Mouse (Mus musculus) embryonic facial prominence, embryonic 13.5 days (tissue): Measurements from ENCODE around the gene Zpld1. TPM values are rescaled to one million over a fixed set of nuclear protein-coding genes. Genes with fewer than 3 reads are reported as not detected.

Source experiments
- ATAC-seq: fragments of 200-750 bp; cut with Nextera tagmentation; 2 replicates; pipeline ENCODE4 v1.8.0; 2017; ENCODE audit warnings: low read depth; ENCODE audit not compliant: insufficient number of reproducible peaks, insufficient read depth, low FRiP score, low TSS enrichment
- H3K27ac ChIP-seq: fragments of 300-500 bp; sonication (generic); 2 replicates; pipeline ENCODE4 v1.5.1; 2015; ENCODE audit warnings: moderate library complexity, mild to moderate bottlenecking, inconsistent platforms
- H3K27me3 ChIP-seq: fragments of 300-500 bp; sonication (generic); 2 replicates; pipeline ENCODE4 v1.6.1; 2015; ENCODE audit warnings: mild to moderate bottlenecking, inconsistent platforms
- H3K36me3 ChIP-seq: fragments of 300-500 bp; sonication (generic); 2 replicates; pipeline ENCODE4 v1.6.1; 2015; ENCODE audit warnings: mild to moderate bottlenecking, inconsistent platforms
- H3K4me1 ChIP-seq: fragments of 300-500 bp; sonication (generic); 2 replicates; pipeline ENCODE4 v1.6.1; 2015; ENCODE audit warnings: inconsistent platforms
- H3K4me2 ChIP-seq: fragments of 300-500 bp; sonication (generic); 2 replicates; pipeline ENCODE4 v1.6.1; 2015; ENCODE audit warnings: moderate library complexity, mild to moderate bottlenecking, inconsistent platforms
- H3K4me3 ChIP-seq: fragments of 300-500 bp; sonication (generic); 2 replicates; pipeline ENCODE4 v1.5.1; 2015; ENCODE audit warnings: mild to moderate bottlenecking, inconsistent platforms
- H3K9ac ChIP-seq: fragments of 300-500 bp; sonication (generic); 2 replicates; pipeline ENCODE4 v1.6.1; 2015; ENCODE audit warnings: mild to moderate bottlenecking, inconsistent platforms
- H3K9me3 ChIP-seq: fragments of 300-500 bp; sonication (generic); 2 replicates; pipeline ENCODE4 v1.6.1; 2016; ENCODE audit warnings: inconsistent platforms
- WGBS: fragments of 180-500 bp; shearing (Covaris S2); methylation state at CpG from one replicate; pipeline ENCODE4 v1.1.7; 2015; ENCODE audit warnings: mixed read lengths; 5-methylcytosine and 5-hydroxymethylcytosine counted together
- polyA plus RNA-seq: library from polyadenylated mRNA; unstranded; fragments of >200 nt; fragmentation: Nextera tagmentation; extraction: Ambion mirVana; gene quantifications from 2 replicates; pipeline ENCODE4 v1.2.1, GENCODE M21; 2015

The Zpld1 gene
- 0.10 and 0.91 TPM in 2 replicates for polyA plus RNA-seq

DNA sequence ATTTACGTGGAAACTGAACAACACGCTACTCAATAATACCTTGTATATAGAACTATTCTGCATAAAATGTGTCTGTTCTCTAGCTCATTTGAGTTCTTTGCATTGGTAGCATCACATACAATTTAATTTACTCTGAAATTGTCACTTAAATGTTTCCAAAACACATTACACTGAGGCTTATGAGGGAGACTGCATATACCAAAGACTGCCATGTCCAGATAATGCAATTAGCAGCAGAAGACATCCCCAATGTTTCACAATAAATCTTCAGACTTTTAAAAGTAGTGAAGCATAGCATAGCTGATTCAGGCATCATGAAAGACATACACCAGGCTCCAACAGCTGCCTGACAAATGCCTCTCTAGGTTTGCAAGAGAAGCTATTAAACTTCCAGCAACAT is at the start of gene Zpld1:
Zpld1 (minus strand) TSS at position 101 of the 400 bp plus-strand sequence.
- no peak within 1 kb of the TSS for H3K4me3 ChIP-seq
- H3K9ac ChIP-seq = no peak within 1 kb of the TSS
- 96% methylated on average over 2 of the region's 2 CpGs for WGBS
- peaks cover 2% of the 10 kb centered on the region; the same call in 1 of the 2 replicates for H3K9me3 ChIP-seq
- H3K4me1 ChIP-seq = no peaks in the 10 kb centered on the region
- no peaks in the 10 kb centered on the region for H3K36me3 ChIP-seq
- no peak within 1 kb of the TSS for H3K4me2 ChIP-seq
- no peak for ATAC-seq
- no peak within 1 kb of the TSS for H3K27ac ChIP-seq
- H3K27me3 ChIP-seq = no peaks in the 10 kb centered on the region

DNA sequence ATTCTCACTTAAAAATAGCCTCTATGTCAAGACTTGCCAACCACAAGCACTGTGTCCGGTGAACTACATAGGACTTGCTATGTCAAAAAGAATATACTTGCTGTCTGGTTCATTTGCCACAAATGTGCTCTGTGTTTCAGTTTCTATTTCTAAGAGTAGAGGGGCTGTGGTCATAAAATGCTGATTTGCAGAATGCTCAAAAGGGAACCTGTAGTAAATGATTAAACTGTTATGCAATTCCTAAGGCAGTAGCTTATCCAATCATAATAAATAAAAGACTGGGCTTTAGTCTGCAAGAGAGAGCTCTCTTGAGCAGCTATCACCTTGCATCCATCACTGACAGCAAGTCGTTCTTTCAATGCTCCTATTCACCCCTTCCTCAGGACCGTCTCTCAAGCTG is 47.9 kb upstream of the Zpld1 start:
- Histone ChIP-seq H3K27ac (no peak overlapping the region), H3K27me3 (no peaks in the 10 kb centered on the region), H3K9ac (no peak overlapping the region), H3K4me1 (no peaks in the 10 kb centered on the region), H3K36me3 (no peaks in the 10 kb centered on the region), H3K9me3 (peaks cover 5% of the 10 kb centered on the region; the same call in 1 of the 2 replicates), H3K4me3 (no peak overlapping the region), H3K4me2 (no peak overlapping the region)
- WGBS = 79% methylated on average over 3 of the region's 3 CpGs
- ATAC-seq = no peak

GRCm38 (mm10) chr16:55321542-55322514 is 24.0 kb upstream of the Zpld1 start:
- Histone ChIP-seq H3K36me3 (no peaks in the 10 kb centered on the region), H3K27me3 (no peaks in the 10 kb centered on the region), H3K4me3 (no peak overlapping the region), H3K4me1 (no peaks in the 10 kb centered on the region), H3K9me3 (no peaks in the 10 kb centered on the region), H3K27ac (no peak overlapping the region), H3K9ac (no peak overlapping the region), H3K4me2 (no peak overlapping the region)
- WGBS = 70% methylated on average over 8 of the region's 8 CpGs
- no peak for ATAC-seq

GRCm38 (mm10) chr16:55316996-55317395 is 19.2 kb upstream of the Zpld1 start:
- no peak for ATAC-seq
- H3K9ac ChIP-seq = no peak overlapping the region
- H3K4me1 ChIP-seq = no peaks in the 10 kb centered on the region
- H3K4me2 ChIP-seq = no peak overlapping the region
- no peak overlapping the region for H3K4me3 ChIP-seq
- no peaks in the 10 kb centered on the region for H3K27me3 ChIP-seq
- no peaks in the 10 kb centered on the region for H3K9me3 ChIP-seq
- no peaks in the 10 kb centered on the region for H3K36me3 ChIP-seq
- no peak overlapping the region for H3K27ac ChIP-seq

GRCm38 (mm10) chr16:55312106-55312505 is 14.3 kb upstream of the Zpld1 start:
- no peak for ATAC-seq
- H3K27ac ChIP-seq = no peak overlapping the region
- H3K4me3 ChIP-seq = no peak overlapping the region
- H3K9ac ChIP-seq = no peak overlapping the region
- no peaks in the 10 kb centered on the region for H3K9me3 ChIP-seq
- no peaks in the 10 kb centered on the region for H3K36me3 ChIP-seq
- WGBS = 90% methylated on average over 3 of the region's 3 CpGs
- H3K4me2 ChIP-seq = no peak overlapping the region
- no peaks in the 10 kb centered on the region for H3K4me1 ChIP-seq
- H3K27me3 ChIP-seq = no peaks in the 10 kb centered on the region

- H3K4me2 ChIP-seq = no peak overlapping the region
- no peak overlapping the region for H3K4me3 ChIP-seq
- H3K4me1 ChIP-seq = no peaks in the 10 kb centered on the region
- H3K27ac ChIP-seq = no peak overlapping the region
- WGBS = 63% methylated on average over 2 of the region's 2 CpGs
- no peaks in the 10 kb centered on the region for H3K9me3 ChIP-seq
- no peak overlapping the region for H3K9ac ChIP-seq
- ATAC-seq = no peak
- no peaks in the 10 kb centered on the region for H3K27me3 ChIP-seq
- H3K36me3 ChIP-seq = no peaks in the 10 kb centered on the region
These were observed 15.1 kb downstream of the Zpld1 start for GRCm38 (mm10) chr16:55282696-55283095.

GRCm38 (mm10) chr16:55277447-55277846 is 20.3 kb downstream of the Zpld1 start:
- Histone ChIP-seq H3K4me2 (no peak overlapping the region), H3K9ac (no peak overlapping the region), H3K27ac (no peak overlapping the region), H3K9me3 (no peaks in the 10 kb centered on the region), H3K4me3 (no peak overlapping the region), H3K4me1 (no peaks in the 10 kb centered on the region; the same call in 1 of the 2 replicates), H3K36me3 (no peaks in the 10 kb centered on the region), H3K27me3 (no peaks in the 10 kb centered on the region)
- 92% methylated on average over 3 of the region's 3 CpGs for WGBS
- no peak for ATAC-seq

DNA sequence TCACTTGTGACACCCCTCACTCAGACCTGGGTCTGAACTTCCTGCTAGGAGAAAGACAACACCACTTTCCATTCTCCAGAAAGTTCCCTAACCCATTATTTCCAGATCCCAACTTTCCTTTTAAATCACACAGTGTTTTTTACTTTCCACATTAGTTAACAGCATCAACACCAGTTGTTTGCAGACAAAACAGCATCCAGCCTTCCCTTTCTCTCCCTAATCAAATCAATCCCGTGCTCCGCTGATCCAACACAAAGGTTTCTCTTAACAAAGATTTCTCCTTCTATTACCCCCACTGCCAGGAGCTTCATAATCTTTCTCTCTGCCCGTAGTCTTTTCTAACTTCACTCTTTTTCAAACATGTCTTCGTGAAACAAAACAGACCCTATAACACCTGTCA is 32.5 kb downstream of the Zpld1 start:
- 20% methylated on average over 4 of the region's 4 CpGs for WGBS
- no peak for ATAC-seq

GRCm38 (mm10) chr16:55260862-55261574 is 36.8 kb downstream of the Zpld1 start:
- ATAC-seq = no peak

More for the DNA sequence above, 32.5 kb downstream of the Zpld1 start:
- no peak overlapping the region for H3K4me3 ChIP-seq
- H3K27ac ChIP-seq = no peak overlapping the region
- H3K27me3 ChIP-seq = no peaks in the 10 kb centered on the region
- no peak overlapping the region for H3K4me2 ChIP-seq
- H3K36me3 ChIP-seq = no peaks in the 10 kb centered on the region
- no peaks in the 10 kb centered on the region for H3K9me3 ChIP-seq
- H3K4me1 ChIP-seq = peaks cover 3% of the 10 kb centered on the region; the same call in 1 of the 2 replicates
- no peak overlapping the region for H3K9ac ChIP-seq

GRCm38 (mm10) chr16:55259719-55260118 is 38.1 kb downstream of the Zpld1 start:
- Histone ChIP-seq H3K4me3 (no peak overlapping the region), H3K27me3 (no peaks in the 10 kb centered on the region), H3K4me1 (peaks cover 3% of the 10 kb centered on the region; the same call in 1 of the 2 replicates), H3K36me3 (no peaks in the 10 kb centered on the region), H3K4me2 (no peak overlapping the region), H3K27ac (no peak overlapping the region), H3K9me3 (no peaks in the 10 kb centered on the region), H3K9ac (no peak overlapping the region)
- WGBS = 81% methylated on average over 6 of the region's 6 CpGs
- ATAC-seq = no peak

More at GRCm38 (mm10) chr16:55260862-55261574, 36.8 kb downstream of the Zpld1 start:
- no peak overlapping the region for H3K27ac ChIP-seq
- H3K36me3 ChIP-seq = no peaks in the 10 kb centered on the region
- no peak overlapping the region for H3K4me2 ChIP-seq
- H3K9ac ChIP-seq = no peak overlapping the region
- H3K27me3 ChIP-seq = no peaks in the 10 kb centered on the region
- 24% methylated on average over 7 of the region's 7 CpGs for WGBS
- no peaks in the 10 kb centered on the region for H3K9me3 ChIP-seq
- no peak overlapping the region for H3K4me3 ChIP-seq
- peaks cover 3% of the 10 kb centered on the region; the same call in 1 of the 2 replicates for H3K4me1 ChIP-seq

DNA sequence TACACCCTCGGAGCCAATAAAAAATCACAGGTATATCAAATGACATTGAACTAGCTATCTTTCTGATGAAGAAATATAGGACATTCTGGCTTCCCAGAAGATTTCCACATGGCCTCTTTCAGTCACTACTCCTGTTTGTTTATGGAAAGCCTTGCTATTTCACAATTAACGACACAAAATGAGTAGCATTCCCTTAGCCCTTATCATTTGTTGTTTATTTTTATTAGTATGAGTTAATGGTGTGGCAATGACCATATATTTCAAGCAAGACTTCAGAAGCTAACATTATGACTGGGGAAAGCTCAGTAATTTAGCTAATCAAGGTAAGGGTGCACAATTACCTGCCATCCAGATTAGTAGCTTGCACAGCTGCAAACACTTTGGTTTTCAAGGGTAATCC is 56.8 kb downstream of the Zpld1 start:
- 34% methylated on average over 2 of the region's 2 CpGs for WGBS
- H3K4me3 ChIP-seq = no peak overlapping the region
- no peak overlapping the region for H3K9ac ChIP-seq
- H3K27me3 ChIP-seq = no peaks in the 10 kb centered on the region
- no peak for ATAC-seq
- no peak overlapping the region for H3K27ac ChIP-seq
- no peak overlapping the region for H3K4me2 ChIP-seq
- H3K36me3 ChIP-seq = no peaks in the 10 kb centered on the region
- no peaks in the 10 kb centered on the region for H3K9me3 ChIP-seq
- H3K4me1 ChIP-seq = no peaks in the 10 kb centered on the region
